Mouse (Mus musculus) forebrain, embryonic 15.5 days (tissue): Measurements from ENCODE around the gene Uqcc3. TPM values are rescaled to one million over a fixed set of nuclear protein-coding genes. Genes with fewer than 3 reads are reported as not detected.
"Not testable (repeated sequence)": the region's sequence is repeated elsewhere in the genome, so short reads cannot be mapped to it uniquely, and the experiment has no call there.

ENCODE experiments used
- ATAC-seq: fragments of 200-750 bp; cut with Nextera tagmentation; replicated peaks from 2 replicates; pipeline ENCODE4 v1.8.0; 2017; ENCODE audit warnings: mild to moderate bottlenecking, moderate TSS enrichment, moderate library complexity
- H3K27ac ChIP-seq: fragments of 300-500 bp; sonication (generic); replicated peaks from 2 replicates; pipeline ENCODE4 v1.5.1; 2015; ENCODE audit warnings: mild to moderate bottlenecking, inconsistent platforms
- H3K27me3 ChIP-seq: fragments of 300-500 bp; sonication (generic); 2 replicates; pipeline ENCODE4 v1.6.1; 2015; ENCODE audit warnings: inconsistent platforms
- H3K36me3 ChIP-seq: fragments of 300-500 bp; sonication (generic); 2 replicates; pipeline ENCODE4 v1.6.1; 2015; ENCODE audit warnings: mild to moderate bottlenecking, inconsistent platforms
- H3K4me1 ChIP-seq: fragments of 300-500 bp; sonication (generic); 2 replicates; pipeline ENCODE4 v1.6.1; 2015; ENCODE audit warnings: inconsistent platforms
- H3K4me2 ChIP-seq: fragments of 300-500 bp; sonication (generic); replicated peaks from 2 replicates; pipeline ENCODE4 v1.6.1; 2015; ENCODE audit warnings: mild to moderate bottlenecking, inconsistent platforms
- H3K4me3 ChIP-seq: fragments of 300-500 bp; sonication (generic); 2 replicates; pipeline ENCODE4 v1.5.1; 2015; ENCODE audit warnings: mild to moderate bottlenecking, inconsistent platforms
- H3K9ac ChIP-seq: fragments of 300-500 bp; sonication (generic); replicated peaks from 2 replicates; pipeline ENCODE4 v1.6.1; 2015; ENCODE audit warnings: mild to moderate bottlenecking, inconsistent platforms
- H3K9me3 ChIP-seq: fragments of 300-500 bp; sonication (generic); 2 replicates; pipeline ENCODE4 v1.6.1; 2016; ENCODE audit warnings: inconsistent platforms
- WGBS: fragments of 180-500 bp; shearing (Covaris S2); methylation state at CpG from one replicate; pipeline ENCODE4 v1.1.7; 2015; ENCODE audit warnings: mixed read lengths; 5-methylcytosine and 5-hydroxymethylcytosine counted together
- polyA plus RNA-seq: library from polyadenylated mRNA; unstranded; fragments of >200 nt; fragmentation: Nextera tagmentation; extraction: Ambion mirVana; gene quantifications from 2 replicates; pipeline ENCODE4 v1.2.1, GENCODE M21; 2015

The Uqcc3 gene
- polyA plus RNA-seq, 1 experiment from 2014 or later: 55.4 TPM

DNA sequence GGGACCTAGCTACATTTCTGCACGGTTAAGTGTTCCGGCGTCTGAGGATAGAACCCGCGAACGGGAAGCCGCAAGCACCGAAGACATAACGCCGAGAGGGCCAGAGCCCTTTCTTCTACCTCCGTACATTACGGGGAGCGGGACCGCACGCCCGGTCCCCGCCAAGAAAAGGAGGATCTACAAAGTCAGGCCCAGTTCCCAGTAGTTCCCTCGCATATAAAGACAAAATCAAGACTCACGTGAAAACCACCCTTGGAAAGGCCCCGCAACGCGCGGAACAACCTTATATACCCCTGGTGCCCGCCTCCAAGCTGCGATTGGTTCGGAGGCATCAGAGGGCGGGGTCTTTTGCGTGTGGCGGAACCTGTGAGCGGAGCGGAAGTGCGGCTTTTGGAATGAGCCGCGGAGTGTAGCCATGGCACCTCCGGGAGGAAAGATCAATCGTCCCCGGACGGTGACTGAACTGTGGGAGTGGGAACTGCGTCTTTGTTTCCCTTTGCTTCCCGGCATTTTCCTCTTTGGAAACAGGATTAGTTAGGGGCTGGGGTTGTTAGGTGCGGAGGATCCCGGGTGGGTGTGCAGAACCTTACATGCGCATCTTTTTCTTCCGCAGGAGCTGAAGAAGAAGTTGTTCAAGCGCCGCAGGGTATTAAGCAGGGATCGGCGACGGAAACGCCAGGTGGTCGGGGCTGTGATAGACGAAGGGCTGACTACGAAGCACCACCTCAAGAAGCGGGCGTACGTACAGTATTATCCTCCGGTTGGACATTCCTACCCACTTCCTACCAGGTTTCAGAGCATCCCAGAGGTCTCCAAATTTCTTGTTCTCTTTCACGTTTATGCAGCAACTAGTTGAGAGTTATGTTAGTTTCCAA, 8.0 kb upstream of the Uqcc3 start, which contains the start of the genes 1810009A15Rik and Gm49416:
1810009A15Rik (plus strand) TSS at position 343 of the 875 bp plus-strand sequence.
Gm49416 (plus strand) TSS at position 416 of the 875 bp plus-strand sequence.
- under 1% methylated on average over 58 of the region's 58 CpGs for WGBS
- Histone ChIP-seq H3K9me3 (no peaks in the 10 kb centered on the region), H3K4me1 (peaks cover 32% of the 10 kb centered on the region), H3K36me3 (peaks cover 11% of the 10 kb centered on the region; the same call in 1 of the 2 replicates), H3K4me2 (peak within 1 kb of the TSS; percentile 85), H3K27ac (peak within 1 kb of the TSS; percentile 91), H3K9ac (peak within 1 kb of the TSS; percentile 76), H3K4me3 (peak within 1 kb of the TSS; percentile 75), H3K27me3 (no peaks in the 10 kb centered on the region)
- ATAC-seq: peak; percentile 97

GRCm38 (mm10) chr19:8887585-8888463, 7.1 kb upstream of the Uqcc3 start:
- H3K27ac ChIP-seq: peak overlapping the region; percentile 91
- no peak for ATAC-seq

DNA sequence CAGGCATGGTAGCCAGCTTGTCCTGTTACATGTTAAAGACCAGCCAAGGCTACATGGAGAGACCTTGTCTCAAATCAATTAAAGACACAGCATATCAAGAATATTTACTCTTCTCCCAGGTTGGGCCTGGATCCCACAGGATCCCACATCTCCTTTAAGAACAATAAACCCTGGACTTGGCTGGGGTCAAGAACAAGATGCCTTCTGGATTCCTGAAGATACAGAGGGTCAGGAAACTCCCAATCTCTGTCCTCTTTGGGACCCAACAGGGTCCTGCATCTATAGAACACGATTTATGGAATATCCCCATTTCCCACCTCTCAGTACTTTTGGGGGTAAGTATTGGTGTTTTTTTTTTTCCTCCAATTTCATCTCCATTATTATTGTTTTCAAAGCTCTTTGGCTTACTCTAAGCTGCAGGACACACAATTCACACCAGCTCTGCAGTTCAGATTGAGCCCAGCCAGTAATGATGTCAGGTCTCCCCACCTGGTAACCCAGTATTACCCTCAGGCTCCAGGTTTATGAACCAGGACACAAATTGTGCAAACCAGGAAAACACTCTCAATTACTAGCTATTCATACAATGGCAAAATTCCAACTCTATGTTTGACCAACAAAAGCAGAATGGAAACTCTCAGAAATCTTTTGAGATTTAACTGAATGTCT, 6.3 kb upstream of the Uqcc3 start:
- H3K9me3 ChIP-seq: no peaks in the 10 kb centered on the region
- H3K4me1 ChIP-seq: peaks cover 21% of the 10 kb centered on the region
- WGBS: 56% methylated on average over 1 of the region's 1 CpGs
- H3K4me2 ChIP-seq: peak overlapping the region; percentile 85; the same call in 1 of the 2 replicates
- no peak overlapping the region for H3K27ac ChIP-seq
- H3K4me3 ChIP-seq: no peak overlapping the region
- H3K36me3 ChIP-seq: peaks cover 11% of the 10 kb centered on the region; the same call in 1 of the 2 replicates
- H3K27me3 ChIP-seq: no peaks in the 10 kb centered on the region
- no peak for ATAC-seq
- H3K9ac ChIP-seq: no peak overlapping the region

More at GRCm38 (mm10) chr19:8887585-8888463, 7.1 kb upstream of the Uqcc3 start:
- H3K36me3 ChIP-seq: peaks cover 11% of the 10 kb centered on the region; the same call in 1 of the 2 replicates
- peak overlapping the region; percentile 85 for H3K4me2 ChIP-seq
- H3K4me1 ChIP-seq: peaks cover 26% of the 10 kb centered on the region
- 13% methylated on average over 19 of the region's 19 CpGs for WGBS
- peak overlapping the region; percentile 75 for H3K4me3 ChIP-seq
- no peaks in the 10 kb centered on the region for H3K27me3 ChIP-seq
- H3K9me3 ChIP-seq: no peaks in the 10 kb centered on the region
- peak overlapping the region; percentile 76 for H3K9ac ChIP-seq

- Histone ChIP-seq H3K27ac (no peak within 1 kb of the TSS), H3K36me3 (no peaks in the 10 kb centered on the region), H3K4me2 (no peak within 1 kb of the TSS), H3K4me1 (peaks cover 24% of the 10 kb centered on the region), H3K9ac (no peak within 1 kb of the TSS), H3K9me3 (no peaks in the 10 kb centered on the region), H3K27me3 (no peaks in the 10 kb centered on the region), H3K4me3 (no peak within 1 kb of the TSS)
- 79% methylated on average over 3 of the region's 3 CpGs for WGBS
- ATAC-seq: no peak
Measured at GRCm38 (mm10) chr19:8883616-8884015, 2.9 kb upstream of the Uqcc3 start, which contains the start of the genes Lbhd1 and Gm49403. Gene Lbhd1 (plus strand): TSS chr19:8883732. Gene Gm49403 (plus strand): TSS chr19:8883930.

DNA sequence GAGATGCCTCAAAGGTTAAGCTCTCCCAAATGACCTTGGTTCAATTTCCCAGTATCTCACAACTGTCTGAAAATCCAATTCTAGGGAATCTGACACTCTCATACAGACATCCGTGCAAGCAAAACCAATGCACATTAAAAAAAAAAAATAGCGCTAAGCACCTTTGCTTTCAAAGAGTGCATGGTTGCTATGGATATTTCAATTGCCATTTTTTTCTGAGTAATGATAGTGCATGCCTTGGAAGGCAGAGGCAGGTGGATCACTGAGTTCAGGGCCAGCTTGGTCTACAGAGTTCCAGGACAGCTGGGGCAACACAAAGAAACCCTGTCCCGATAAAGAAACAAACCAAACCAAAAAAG, 290 bp upstream of the Uqcc3 start:
- peak overlapping the region; percentile 83 for H3K9ac ChIP-seq
- peak overlapping the region; percentile 80 for H3K4me2 ChIP-seq
- peaks cover 11% of the 10 kb centered on the region for H3K36me3 ChIP-seq
- WGBS: 12% methylated on average over 3 of the region's 3 CpGs
- ATAC-seq: peak; percentile 17; the same call in 1 of the 2 replicates
- no peak overlapping the region for H3K27ac ChIP-seq
- H3K4me1 ChIP-seq: peaks cover 12% of the 10 kb centered on the region
- no peaks in the 10 kb centered on the region for H3K27me3 ChIP-seq
- peak overlapping the region; percentile 53 for H3K4me3 ChIP-seq
- no peaks in the 10 kb centered on the region for H3K9me3 ChIP-seq

DNA sequence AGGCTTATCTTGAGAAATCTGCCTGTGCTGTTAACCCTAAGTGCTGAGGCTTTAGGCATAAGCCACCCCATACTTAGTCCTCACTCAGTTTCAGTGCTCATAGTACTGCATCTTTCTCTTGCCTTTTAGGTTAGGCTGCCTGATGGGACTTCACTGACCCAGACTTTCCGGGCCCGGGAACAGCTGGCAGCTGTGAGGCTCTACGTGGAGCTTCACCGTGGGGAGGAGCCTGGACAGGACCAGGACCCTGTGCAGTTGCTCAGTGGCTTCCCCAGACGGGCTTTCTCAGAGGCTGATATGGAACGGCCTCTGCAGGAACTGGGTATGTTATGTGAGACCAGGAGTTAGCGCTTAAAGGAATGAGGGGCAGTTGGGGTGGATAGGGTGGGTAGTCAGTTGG, 5.7 kb downstream of the Uqcc3 start:
- Histone ChIP-seq H3K27me3 (no peaks in the 10 kb centered on the region), H3K9me3 (no peaks in the 10 kb centered on the region), H3K4me3 (no peak overlapping the region), H3K9ac (no peak overlapping the region), H3K4me2 (no peak overlapping the region), H3K27ac (no peak overlapping the region), H3K4me1 (peaks cover 26% of the 10 kb centered on the region), H3K36me3 (peaks cover 39% of the 10 kb centered on the region)
- 97% methylated on average over 7 of the region's 7 CpGs for WGBS
- ATAC-seq: no peak

- peaks cover 18% of the 10 kb centered on the region for H3K4me1 ChIP-seq
- H3K36me3 ChIP-seq: peaks cover 38% of the 10 kb centered on the region
- H3K27me3 ChIP-seq: no peaks in the 10 kb centered on the region
- peak overlapping the region; percentile 91 for H3K4me2 ChIP-seq
- peak overlapping the region; percentile 70 for H3K4me3 ChIP-seq
- no peak overlapping the region for H3K27ac ChIP-seq
- H3K9me3 ChIP-seq: no peaks in the 10 kb centered on the region
- WGBS: 82% methylated on average over 10 of the region's 10 CpGs
- ATAC-seq: no peak
- H3K9ac ChIP-seq: peak overlapping the region; percentile 86
Measured at GRCm38 (mm10) chr19:8872266-8872840, 8.4 kb downstream of the Uqcc3 start.

GRCm38 (mm10) chr19:8871267-8872186, 9.2 kb downstream of the Uqcc3 start, which contains the start of gene Ubxn1:
Gene Ubxn1 (plus strand): TSS chr19:8871496.
- no peaks in the 10 kb centered on the region for H3K27me3 ChIP-seq
- H3K36me3 ChIP-seq: peaks cover 32% of the 10 kb centered on the region
- peaks cover 18% of the 10 kb centered on the region for H3K4me1 ChIP-seq
- peak within 1 kb of the TSS; percentile 91 for H3K4me2 ChIP-seq
- 1% methylated on average over 59 of the region's 59 CpGs for WGBS
- H3K9ac ChIP-seq: peak within 1 kb of the TSS; percentile 86
- peak; percentile 97 for ATAC-seq
- H3K27ac ChIP-seq: peak within 1 kb of the TSS; percentile 66
- peak within 1 kb of the TSS; percentile 70 for H3K4me3 ChIP-seq
- H3K9me3 ChIP-seq: no peaks in the 10 kb centered on the region

GRCm38 (mm10) chr19:8870838-8871237, 9.9 kb downstream of the Uqcc3 start:
- Histone ChIP-seq H3K9ac (peak overlapping the region; percentile 86), H3K9me3 (no peaks in the 10 kb centered on the region), H3K36me3 (peaks cover 27% of the 10 kb centered on the region), H3K4me3 (peak overlapping the region; percentile 70), H3K27ac (peak overlapping the region; percentile 61), H3K4me2 (peak overlapping the region; percentile 91), H3K27me3 (no peaks in the 10 kb centered on the region), H3K4me1 (peaks cover 18% of the 10 kb centered on the region)
- ATAC-seq: peak; percentile 53
- 57% methylated on average over 9 of the region's 9 CpGs for WGBS

- 71% methylated on average over 3 of the region's 3 CpGs for WGBS
- not testable (repeated sequence) for ATAC-seq, H3K27me3 ChIP-seq, H3K9ac ChIP-seq, H3K9me3 ChIP-seq, H3K27ac ChIP-seq, H3K4me2 ChIP-seq, H3K4me3 ChIP-seq
- H3K4me1 ChIP-seq: peaks cover 18% of the 10 kb centered on the region
- H3K36me3 ChIP-seq: peaks cover 22% of the 10 kb centered on the region
Measured at GRCm38 (mm10) chr19:8870381-8870780, 10.3 kb downstream of the Uqcc3 start.
